Mouse (Mus musculus): ENCODE data around the gene C1ql3. TPM values are rescaled to one million over a fixed set of nuclear protein-coding genes. Genes with fewer than 3 reads are reported as not detected.

Gene C1ql3
- polyA plus RNA-seq (2014; fragmentation: Nextera tagmentation; extraction: Ambion mirVana): 2.9 and 3.4 TPM in 2 replicates

DNA sequence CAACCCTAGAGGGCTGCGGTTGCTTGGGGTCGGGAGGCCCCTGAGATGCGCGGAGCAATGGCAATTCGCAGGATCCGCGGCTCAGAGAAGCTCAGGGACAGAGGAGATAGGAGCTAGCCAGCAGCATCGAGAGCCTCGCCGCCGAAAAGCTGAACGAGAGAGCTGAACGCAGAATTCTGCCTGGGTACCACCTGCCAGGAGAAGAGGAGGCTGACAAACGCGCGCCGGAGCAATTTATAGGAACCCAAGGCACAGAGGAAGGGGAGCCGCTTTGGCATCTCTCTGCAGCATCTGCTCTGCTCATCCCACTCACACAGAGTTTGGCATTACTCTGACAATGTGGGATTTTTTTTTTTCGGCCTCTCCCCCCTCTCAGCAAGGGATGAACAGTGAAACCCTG, at the start of gene C1ql3:
C1ql3 (minus strand) TSS at position 335 of the 400 bp plus-strand sequence.
- no peaks in the 10 kb centered on the region for H3K36me3 ChIP-seq (ENCODE audit: control insufficient read depth, insufficient read depth, low read length)
- peaks cover 42% of the 10 kb centered on the region for H3K27me3 ChIP-seq (ENCODE audit: control insufficient read depth, insufficient read depth, low read length)
- WGBS: under 1% methylated on average over 19 of the region's 19 CpGs
- H3K4me1 ChIP-seq (ENCODE audit: control insufficient read depth, insufficient read depth, low read length): peaks cover 12% of the 10 kb centered on the region
- H3K27ac ChIP-seq (ENCODE audit: low read depth, low read length): no peak within 1 kb of the TSS
- peak within 1 kb of the TSS; percentile 55 for H3K9ac ChIP-seq (ENCODE audit: low read length)
- peak within 1 kb of the TSS; percentile 100 for H3K4me2 ChIP-seq (ENCODE audit: low read depth)
- DNase-seq (ENCODE audit: low spot score): peak; percentile 53
- no peaks in the 10 kb centered on the region for H3K9me3 ChIP-seq (ENCODE audit: control insufficient read depth, low read length)
- ATAC-seq (ENCODE audit: insufficient read depth, low FRiP score, low TSS enrichment): no peak
- H3K4me3 ChIP-seq (ENCODE audit: low read depth, low read length): peak within 1 kb of the TSS; percentile 56

DNA sequence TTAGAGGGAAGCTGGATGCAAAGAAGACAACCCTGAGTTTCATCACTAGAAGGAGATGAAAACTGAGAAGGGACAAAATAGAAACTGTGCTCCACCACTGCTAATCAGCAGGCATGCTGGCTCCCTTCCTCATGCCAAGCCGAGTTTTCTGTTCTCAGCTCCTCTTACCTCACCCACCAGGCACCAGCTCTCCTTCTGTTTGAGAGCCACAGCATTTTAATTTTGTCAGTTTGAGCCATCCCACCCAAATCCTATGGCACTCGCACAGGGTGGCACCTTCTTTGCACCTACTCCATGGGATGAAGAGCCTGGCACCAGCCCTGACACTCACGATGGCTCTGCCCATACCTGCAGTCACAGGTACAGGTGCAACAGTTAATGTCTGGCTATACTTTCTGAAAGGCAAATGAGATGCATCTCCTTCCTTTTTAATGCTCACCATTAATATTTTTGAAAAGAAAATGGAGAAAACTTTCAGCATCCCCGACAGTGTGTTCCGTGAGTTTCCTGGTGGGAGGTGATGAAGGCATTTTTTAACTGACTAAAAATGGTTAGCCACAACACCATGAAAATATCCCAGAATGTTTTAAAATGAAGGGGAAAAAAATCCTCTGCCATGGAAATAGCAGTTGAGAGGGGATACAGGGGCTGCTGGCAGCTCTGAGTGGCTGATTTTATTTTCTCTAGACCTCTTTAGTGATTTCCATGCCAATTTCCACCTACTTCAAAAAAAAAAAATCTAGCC, 49.0 kb upstream of the C1ql3 start:
- WGBS: 86% methylated on average over 5 of the region's 5 CpGs
- Histone ChIP-seq H3K4me2 (ENCODE audit: low read depth) (no peak overlapping the region), H3K4me3 (ENCODE audit: low read depth, low read length) (no peak overlapping the region), H3K27ac (ENCODE audit: low read depth, low read length) (no peak overlapping the region), H3K9me3 (ENCODE audit: control insufficient read depth, low read length) (no peaks in the 10 kb centered on the region), H3K27me3 (ENCODE audit: control insufficient read depth, insufficient read depth, low read length) (no peaks in the 10 kb centered on the region), H3K4me1 (ENCODE audit: control insufficient read depth, insufficient read depth, low read length) (no peaks in the 10 kb centered on the region), H3K36me3 (ENCODE audit: control insufficient read depth, insufficient read depth, low read length) (no peaks in the 10 kb centered on the region), H3K9ac (ENCODE audit: low read length) (no peak overlapping the region)
- ATAC-seq (ENCODE audit: insufficient read depth, low FRiP score, low TSS enrichment) (no peak), DNase-seq (ENCODE audit: low spot score) (no peak)

DNA sequence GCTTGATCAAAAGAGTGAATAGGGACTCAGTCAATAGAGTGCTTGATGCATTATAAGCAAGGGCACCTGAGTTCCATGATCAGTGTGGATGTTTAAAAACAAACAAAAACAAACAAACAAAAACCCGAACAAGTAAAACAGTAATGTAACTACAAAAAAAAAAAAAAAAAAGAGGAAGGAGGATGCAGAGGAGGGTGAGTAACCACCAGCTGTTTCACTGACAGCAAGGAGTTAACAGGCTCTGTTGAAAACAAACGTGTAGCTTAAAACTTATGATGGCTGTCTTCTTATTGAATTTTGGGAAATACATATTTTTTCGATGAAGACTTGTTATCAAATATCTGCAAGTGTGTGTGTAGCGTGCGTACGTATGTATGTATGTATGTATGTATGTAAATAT, 37.0 kb upstream of the C1ql3 start:
- Histone ChIP-seq H3K36me3 (ENCODE audit: control insufficient read depth, insufficient read depth, low read length) (no peaks in the 10 kb centered on the region), H3K4me3 (ENCODE audit: low read depth, low read length) (no peak overlapping the region), H3K27ac (ENCODE audit: low read depth, low read length) (no peak overlapping the region), H3K4me2 (ENCODE audit: low read depth) (no peak overlapping the region), H3K4me1 (ENCODE audit: control insufficient read depth, insufficient read depth, low read length) (no peaks in the 10 kb centered on the region), H3K9me3 (ENCODE audit: control insufficient read depth, low read length) (no peaks in the 10 kb centered on the region), H3K9ac (ENCODE audit: low read length) (no peak overlapping the region), H3K27me3 (ENCODE audit: control insufficient read depth, insufficient read depth, low read length) (no peaks in the 10 kb centered on the region)
- no peak for DNase-seq (ENCODE audit: low spot score)
- 89% methylated on average over 6 of the region's 6 CpGs for WGBS
- ATAC-seq (ENCODE audit: insufficient read depth, low FRiP score, low TSS enrichment): no peak

DNA sequence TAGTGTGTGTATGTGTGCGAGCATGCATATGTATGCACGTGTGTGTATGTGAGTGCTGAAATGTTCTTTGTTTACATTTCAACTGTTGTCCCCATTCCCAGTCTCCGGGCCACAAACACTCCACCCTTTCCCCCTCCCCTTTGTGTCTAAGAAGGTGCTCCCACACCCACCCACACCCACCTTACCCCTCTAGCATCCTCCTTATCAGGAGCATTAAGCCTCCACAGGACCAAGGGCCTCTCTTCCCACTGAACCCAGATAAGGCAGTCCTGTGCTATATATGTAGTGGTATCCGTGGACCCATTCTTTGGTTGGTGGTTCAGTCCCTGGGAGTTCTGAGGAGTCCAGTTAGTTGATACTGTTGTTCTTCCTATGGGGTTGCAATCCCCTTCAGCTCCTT, 32.9 kb upstream of the C1ql3 start:
- no peak for ATAC-seq (ENCODE audit: insufficient read depth, low FRiP score, low TSS enrichment)
- no peaks in the 10 kb centered on the region for H3K27me3 ChIP-seq (ENCODE audit: control insufficient read depth, insufficient read depth, low read length)
- H3K27ac ChIP-seq (ENCODE audit: low read depth, low read length): no peak overlapping the region
- H3K9me3 ChIP-seq (ENCODE audit: control insufficient read depth, low read length): no peaks in the 10 kb centered on the region
- no peak overlapping the region for H3K4me2 ChIP-seq (ENCODE audit: low read depth)
- no peaks in the 10 kb centered on the region for H3K4me1 ChIP-seq (ENCODE audit: control insufficient read depth, insufficient read depth, low read length)
- H3K4me3 ChIP-seq (ENCODE audit: low read depth, low read length): no peak overlapping the region
- no peaks in the 10 kb centered on the region for H3K36me3 ChIP-seq (ENCODE audit: control insufficient read depth, insufficient read depth, low read length)
- no peak for DNase-seq (ENCODE audit: low spot score)
- H3K9ac ChIP-seq (ENCODE audit: low read length): no peak overlapping the region
- WGBS: 93% methylated on average over 4 of the region's 4 CpGs

- no peak overlapping the region for H3K4me3 ChIP-seq (ENCODE audit: low read depth, low read length)
- no peaks in the 10 kb centered on the region for H3K4me1 ChIP-seq (ENCODE audit: control insufficient read depth, insufficient read depth, low read length)
- ATAC-seq (ENCODE audit: insufficient read depth, low FRiP score, low TSS enrichment) (no peak), DNase-seq (ENCODE audit: low spot score) (no peak)
- no peaks in the 10 kb centered on the region for H3K27me3 ChIP-seq (ENCODE audit: control insufficient read depth, insufficient read depth, low read length)
- WGBS: 96% methylated on average over 4 of the region's 4 CpGs
- no peak overlapping the region for H3K27ac ChIP-seq (ENCODE audit: low read depth, low read length)
- no peak overlapping the region for H3K9ac ChIP-seq (ENCODE audit: low read length)
- H3K36me3 ChIP-seq (ENCODE audit: control insufficient read depth, insufficient read depth, low read length): no peaks in the 10 kb centered on the region
- H3K4me2 ChIP-seq (ENCODE audit: low read depth): no peak overlapping the region
- no peaks in the 10 kb centered on the region for H3K9me3 ChIP-seq (ENCODE audit: control insufficient read depth, low read length)
Measured at GRCm38 (mm10) chr2:13039785-13040184, 28.2 kb upstream of the C1ql3 start.

GRCm38 (mm10) chr2:13038772-13039171, 27.2 kb upstream of the C1ql3 start:
- Histone ChIP-seq H3K9ac (ENCODE audit: low read length) (no peak overlapping the region), H3K4me3 (ENCODE audit: low read depth, low read length) (no peak overlapping the region), H3K9me3 (ENCODE audit: control insufficient read depth, low read length) (no peaks in the 10 kb centered on the region), H3K36me3 (ENCODE audit: control insufficient read depth, insufficient read depth, low read length) (no peaks in the 10 kb centered on the region), H3K27ac (ENCODE audit: low read depth, low read length) (no peak overlapping the region), H3K27me3 (ENCODE audit: control insufficient read depth, insufficient read depth, low read length) (no peaks in the 10 kb centered on the region), H3K4me2 (ENCODE audit: low read depth) (no peak overlapping the region), H3K4me1 (ENCODE audit: control insufficient read depth, insufficient read depth, low read length) (no peaks in the 10 kb centered on the region)
- WGBS: 78% methylated on average over 3 of the region's 3 CpGs
- no peak for DNase-seq (ENCODE audit: low spot score)
- no peak for ATAC-seq (ENCODE audit: insufficient read depth, low FRiP score, low TSS enrichment)

DNA sequence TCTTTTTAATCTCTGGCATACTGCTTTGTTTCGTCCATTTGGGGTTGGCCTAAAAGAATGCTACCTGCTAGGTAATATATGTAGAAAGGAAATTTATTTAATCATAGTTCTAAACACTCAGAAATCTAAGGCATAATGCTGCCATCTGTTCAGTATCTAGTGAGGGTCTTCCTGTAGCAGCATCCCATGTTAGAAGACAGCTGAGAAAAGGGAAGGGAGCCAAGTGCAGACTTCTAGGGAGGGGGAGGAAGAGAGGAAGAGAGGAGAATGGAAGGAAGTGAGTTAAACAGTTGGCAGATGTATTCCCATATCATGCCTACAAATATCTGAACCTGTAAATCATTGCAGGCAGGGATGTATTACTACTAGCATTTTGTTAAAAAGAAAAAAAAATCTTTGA, 7.3 kb upstream of the C1ql3 start:
- WGBS: 88% methylated on average over 1 of the region's 1 CpGs
- Histone ChIP-seq H3K9me3 (ENCODE audit: control insufficient read depth, low read length) (no peaks in the 10 kb centered on the region), H3K27ac (ENCODE audit: low read depth, low read length) (no peak overlapping the region), H3K4me2 (ENCODE audit: low read depth) (no peak overlapping the region), H3K36me3 (ENCODE audit: control insufficient read depth, insufficient read depth, low read length) (no peaks in the 10 kb centered on the region), H3K9ac (ENCODE audit: low read length) (no peak overlapping the region), H3K27me3 (ENCODE audit: control insufficient read depth, insufficient read depth, low read length) (no peaks in the 10 kb centered on the region; the same call in 1 of the 2 replicates), H3K4me3 (ENCODE audit: low read depth, low read length) (no peak overlapping the region), H3K4me1 (ENCODE audit: control insufficient read depth, insufficient read depth, low read length) (no peaks in the 10 kb centered on the region)
- no peak for DNase-seq (ENCODE audit: low spot score)
- ATAC-seq (ENCODE audit: insufficient read depth, low FRiP score, low TSS enrichment): no peak

- 38% methylated on average over 5 of the region's 5 CpGs for WGBS
- no peak for DNase-seq (ENCODE audit: low spot score)
Measured at GRCm38 (mm10) chr2:13018382-13018781, 6.8 kb upstream of the C1ql3 start.

GRCm38 (mm10) chr2:13011973-13012372, 367 bp upstream of the C1ql3 start:
- Histone ChIP-seq H3K9me3 (ENCODE audit: control insufficient read depth, low read length) (no peaks in the 10 kb centered on the region), H3K27me3 (ENCODE audit: control insufficient read depth, insufficient read depth, low read length) (peaks cover 42% of the 10 kb centered on the region), H3K27ac (ENCODE audit: low read depth, low read length) (no peak overlapping the region), H3K4me2 (ENCODE audit: low read depth) (peak overlapping the region; percentile 100), H3K4me1 (ENCODE audit: control insufficient read depth, insufficient read depth, low read length) (peaks cover 12% of the 10 kb centered on the region), H3K9ac (ENCODE audit: low read length) (no peak overlapping the region), H3K4me3 (ENCODE audit: low read depth, low read length) (no peak overlapping the region), H3K36me3 (ENCODE audit: control insufficient read depth, insufficient read depth, low read length) (no peaks in the 10 kb centered on the region)
- WGBS: 26% methylated on average over 3 of the region's 3 CpGs
- DNase-seq (ENCODE audit: low spot score): no peak
- ATAC-seq (ENCODE audit: insufficient read depth, low FRiP score, low TSS enrichment): no peak

More at GRCm38 (mm10) chr2:13018382-13018781, 6.8 kb upstream of the C1ql3 start:
- H3K4me2 ChIP-seq (ENCODE audit: low read depth): no peak overlapping the region
- no peak overlapping the region for H3K27ac ChIP-seq (ENCODE audit: low read depth, low read length)
- ATAC-seq (ENCODE audit: insufficient read depth, low FRiP score, low TSS enrichment): no peak
- no peak overlapping the region for H3K4me3 ChIP-seq (ENCODE audit: low read depth, low read length)
- H3K27me3 ChIP-seq (ENCODE audit: control insufficient read depth, insufficient read depth, low read length): peaks cover 3% of the 10 kb centered on the region; the same call in 1 of the 2 replicates
- no peaks in the 10 kb centered on the region for H3K36me3 ChIP-seq (ENCODE audit: control insufficient read depth, insufficient read depth, low read length)
- H3K9ac ChIP-seq (ENCODE audit: low read length): no peak overlapping the region
- H3K4me1 ChIP-seq (ENCODE audit: control insufficient read depth, insufficient read depth, low read length): no peaks in the 10 kb centered on the region
- no peaks in the 10 kb centered on the region for H3K9me3 ChIP-seq (ENCODE audit: control insufficient read depth, low read length)

All from neural tube, embryonic 11.5 days (tissue).